Mouse (Mus musculus) frontal cortex, postnatal 36 days (tissue): ENCODE results near the gene Slc25a33.

Source experiments
- DNase-seq, 2 experiments: peaks; one replicate each; pipeline ENCODE4 v3.0.0; 2022; ENCODE audit warnings: low spot score in 2 of 2

Gene Slc25a33

GRCm38 (mm10) chr4:149794966-149795477 lies 20.9 kb upstream of the Slc25a33 start:
- DNase-seq: no peak

- DNase-seq: no peak
Observed at GRCm38 (mm10) chr4:149794010-149794338, 19.9 kb upstream of the Slc25a33 start.

DNA sequence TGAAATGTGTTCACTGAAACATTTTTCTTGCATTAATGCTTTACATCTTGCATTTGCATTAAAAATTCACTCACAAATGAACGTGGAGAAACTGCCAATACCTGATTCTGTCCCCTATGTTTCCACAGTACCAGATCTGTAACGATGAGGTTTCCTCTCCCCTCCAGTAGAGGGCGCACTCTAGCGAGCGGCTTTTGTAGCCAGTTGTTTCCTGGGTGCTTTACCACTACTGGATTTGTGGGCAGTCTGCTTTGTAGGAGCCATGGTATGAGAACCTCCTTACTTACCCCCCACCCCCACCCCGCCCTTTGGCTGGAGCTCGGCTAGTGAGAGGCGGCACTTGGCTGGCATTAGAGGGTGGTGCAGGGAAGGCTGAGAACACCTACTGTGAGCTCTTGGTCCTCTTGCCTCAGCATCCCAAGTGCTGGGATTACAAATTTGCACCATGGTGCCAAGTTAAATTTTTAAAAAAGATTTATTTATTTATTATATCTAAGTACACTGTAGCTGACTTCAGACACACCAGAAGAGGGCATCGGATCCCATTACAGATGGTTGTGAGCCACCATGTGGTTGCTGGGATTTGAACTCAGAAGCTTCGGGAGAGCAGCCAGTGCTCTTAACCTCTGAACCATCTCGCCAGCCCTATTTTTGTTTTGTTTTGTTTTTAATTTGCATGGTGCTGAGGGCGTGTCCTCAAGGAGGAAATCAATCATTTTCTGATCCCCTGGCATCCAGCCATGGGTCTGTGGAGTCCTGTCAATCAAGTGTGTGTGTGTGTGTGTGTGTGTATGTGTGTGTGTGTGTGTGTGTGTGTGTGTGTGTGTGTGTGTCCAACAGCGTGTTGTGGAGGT lies 19.3 kb upstream of the Slc25a33 start:
- no peak for DNase-seq

DNA sequence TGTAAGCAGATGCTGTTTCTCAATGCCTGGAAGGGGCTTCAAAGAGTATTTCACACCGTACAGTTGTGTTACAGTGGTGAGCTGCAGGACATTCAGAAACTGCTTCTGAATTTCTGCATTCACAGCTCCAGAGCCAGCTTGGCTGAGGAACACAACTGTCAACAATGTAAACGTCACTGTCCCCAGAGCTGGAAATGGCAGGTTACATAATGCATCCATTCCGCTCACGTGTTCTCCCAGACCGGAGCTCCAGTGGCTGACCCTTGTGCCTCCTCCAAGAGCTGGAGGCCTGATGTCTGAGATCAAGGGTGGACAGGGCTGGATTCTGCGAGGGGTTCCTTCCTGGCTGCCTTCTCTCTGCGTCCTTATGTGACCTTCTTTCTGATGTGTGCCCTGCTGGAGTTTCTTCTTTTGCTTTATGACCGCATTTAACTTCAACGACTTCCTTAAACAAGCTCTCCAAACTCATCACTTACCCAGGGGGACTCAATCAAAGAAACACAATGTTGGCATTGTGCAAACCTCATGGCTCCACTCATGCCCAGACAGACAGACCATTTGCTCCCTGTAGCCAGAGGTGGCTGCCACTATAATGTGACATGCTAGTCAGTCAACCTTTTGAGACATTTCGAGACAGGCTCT lies 18.2 kb upstream of the Slc25a33 start:
- peak in 1 of 2 experiments; percentile 42 for DNase-seq

DNA sequence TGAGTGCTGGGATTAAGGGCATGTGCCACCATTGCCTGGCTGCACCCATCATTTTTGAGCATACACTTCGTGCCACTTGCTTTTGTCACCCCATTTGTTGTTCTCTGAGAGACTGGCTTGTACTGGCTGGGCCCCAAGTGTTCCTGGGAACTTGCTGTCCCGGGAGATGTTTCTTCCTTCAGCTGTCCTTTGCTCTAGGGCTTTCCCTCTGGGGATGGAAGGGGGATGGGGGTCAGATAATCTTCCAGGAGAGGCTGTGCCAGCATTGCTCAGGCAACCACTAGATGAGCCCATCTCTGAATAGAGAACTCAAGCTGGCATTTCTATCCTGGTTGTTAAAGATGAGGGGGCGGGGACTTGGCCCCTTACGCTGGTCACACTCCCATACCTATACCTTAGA lies 17.4 kb upstream of the Slc25a33 start:
- no peak for DNase-seq

DNA sequence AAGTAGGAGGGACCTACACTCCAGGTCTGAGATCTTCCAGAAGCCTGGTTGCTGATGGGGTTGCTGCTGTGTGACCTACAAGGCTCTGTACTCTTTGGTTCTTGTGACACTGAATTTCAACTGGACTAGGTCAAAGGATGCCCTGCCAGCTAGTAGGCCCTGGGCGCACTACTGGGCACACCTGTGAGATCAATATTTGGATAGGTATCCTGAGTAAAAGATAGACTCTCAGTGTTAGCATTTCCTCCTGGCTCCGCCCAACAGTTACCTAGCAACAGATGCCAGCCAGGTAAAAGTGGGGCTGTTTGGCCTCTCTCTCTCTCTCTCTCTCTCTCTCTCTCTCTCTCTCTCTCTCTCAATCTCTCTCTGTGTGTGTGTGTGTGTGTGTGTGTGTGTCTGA lies 16.9 kb upstream of the Slc25a33 start:
- no peak for DNase-seq

DNA sequence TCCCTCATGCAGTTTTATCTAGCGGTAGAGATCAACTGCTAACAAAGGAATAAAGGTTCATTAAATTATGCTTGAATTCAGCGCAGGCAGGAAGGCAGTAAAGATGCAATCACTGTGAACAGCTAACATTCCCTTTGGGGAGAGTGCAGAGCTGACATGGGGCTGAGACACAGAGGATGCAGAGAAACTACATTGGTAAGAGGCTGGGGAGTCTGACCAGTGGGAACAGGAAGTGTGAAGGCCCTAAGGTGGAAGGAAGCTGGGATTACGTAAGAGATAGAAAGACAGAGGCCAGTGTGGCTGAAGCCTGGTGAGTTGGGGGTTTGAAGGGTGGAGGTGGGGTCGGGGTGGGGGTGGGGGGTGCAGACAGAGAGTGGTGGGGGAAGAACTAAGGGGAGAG lies 16.5 kb upstream of the Slc25a33 start:
- DNase-seq: no peak

DNA sequence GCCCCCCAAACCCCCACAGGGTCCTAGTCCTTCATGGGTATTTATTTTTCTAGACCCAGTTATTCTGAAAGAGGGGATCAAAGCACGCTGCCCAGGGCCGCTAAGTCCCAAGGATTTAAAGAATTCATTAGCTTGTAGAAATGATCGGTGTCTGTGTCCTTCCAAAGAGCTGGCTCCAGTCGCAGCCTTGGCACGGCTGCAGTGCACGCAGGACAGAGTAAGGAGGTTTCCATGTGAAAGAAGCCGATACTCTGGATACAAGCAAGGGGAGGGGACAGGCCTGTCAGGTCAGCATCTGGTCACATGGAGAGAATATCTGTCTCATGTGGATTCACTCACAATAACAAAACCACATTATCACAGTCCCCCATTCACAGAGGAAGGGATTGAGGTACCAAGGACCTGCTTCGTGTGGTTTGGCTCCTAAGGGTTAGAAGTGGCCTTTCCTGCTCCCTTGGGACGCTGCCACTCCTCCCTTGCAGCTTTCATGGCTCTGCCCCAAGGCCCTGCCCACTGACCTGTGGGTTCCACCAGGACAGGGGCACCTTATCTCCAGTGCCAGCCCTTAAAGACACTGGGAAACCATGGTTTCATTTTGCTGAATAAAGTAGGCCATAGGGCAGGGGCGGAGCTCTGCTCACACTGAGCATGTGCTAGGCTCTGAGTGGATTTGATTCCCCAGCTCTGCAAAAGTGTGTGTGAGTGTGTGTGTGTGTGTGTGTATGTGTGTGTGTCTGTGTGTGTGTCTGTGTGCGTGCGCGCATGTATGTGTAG lies 15.5 kb upstream of the Slc25a33 start:
- no peak for DNase-seq

- no peak for DNase-seq
Observed at GRCm38 (mm10) chr4:149784901-149785300, 10.8 kb upstream of the Slc25a33 start.

DNA sequence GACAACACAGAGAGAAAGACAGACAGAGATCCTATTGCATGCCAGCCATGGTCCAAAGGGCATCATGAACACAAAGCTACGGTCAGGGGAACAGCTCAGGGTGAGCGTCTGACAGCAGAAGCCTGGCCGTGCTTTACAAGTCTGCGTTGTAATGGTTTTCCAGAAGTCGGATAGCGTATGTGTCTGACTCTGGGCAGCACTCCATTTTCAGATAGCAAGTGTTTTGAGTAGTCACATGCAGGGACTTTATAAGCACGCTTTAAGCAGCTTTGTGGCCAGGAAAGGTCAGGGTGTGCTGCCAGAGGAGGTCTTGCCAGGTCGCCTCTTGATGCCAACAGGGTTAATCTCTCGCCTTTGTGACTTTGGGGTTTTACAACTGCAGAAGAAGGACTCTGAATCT lies 10.3 kb upstream of the Slc25a33 start:
- no peak for DNase-seq

DNA sequence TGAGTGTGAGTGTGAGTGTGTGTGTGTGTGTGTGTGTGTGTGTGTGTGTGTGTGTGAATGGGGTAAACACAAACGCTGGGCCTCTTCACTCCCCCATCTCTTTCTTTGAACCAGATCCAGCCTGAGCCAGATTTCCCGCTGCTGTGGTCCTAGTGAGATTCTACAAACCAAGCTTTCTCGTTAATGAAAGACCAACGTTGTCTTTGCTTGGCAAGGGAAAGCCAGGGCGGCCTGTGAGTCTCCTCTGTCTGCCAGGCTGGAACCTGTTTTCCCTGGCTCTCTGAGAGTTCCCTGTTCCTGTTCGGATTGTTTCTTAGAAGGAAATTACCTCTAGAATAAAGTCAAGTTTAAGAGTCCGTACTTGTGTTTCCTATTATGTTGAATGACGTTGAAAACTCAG lies 8.9 kb upstream of the Slc25a33 start:
- DNase-seq: no peak

DNA sequence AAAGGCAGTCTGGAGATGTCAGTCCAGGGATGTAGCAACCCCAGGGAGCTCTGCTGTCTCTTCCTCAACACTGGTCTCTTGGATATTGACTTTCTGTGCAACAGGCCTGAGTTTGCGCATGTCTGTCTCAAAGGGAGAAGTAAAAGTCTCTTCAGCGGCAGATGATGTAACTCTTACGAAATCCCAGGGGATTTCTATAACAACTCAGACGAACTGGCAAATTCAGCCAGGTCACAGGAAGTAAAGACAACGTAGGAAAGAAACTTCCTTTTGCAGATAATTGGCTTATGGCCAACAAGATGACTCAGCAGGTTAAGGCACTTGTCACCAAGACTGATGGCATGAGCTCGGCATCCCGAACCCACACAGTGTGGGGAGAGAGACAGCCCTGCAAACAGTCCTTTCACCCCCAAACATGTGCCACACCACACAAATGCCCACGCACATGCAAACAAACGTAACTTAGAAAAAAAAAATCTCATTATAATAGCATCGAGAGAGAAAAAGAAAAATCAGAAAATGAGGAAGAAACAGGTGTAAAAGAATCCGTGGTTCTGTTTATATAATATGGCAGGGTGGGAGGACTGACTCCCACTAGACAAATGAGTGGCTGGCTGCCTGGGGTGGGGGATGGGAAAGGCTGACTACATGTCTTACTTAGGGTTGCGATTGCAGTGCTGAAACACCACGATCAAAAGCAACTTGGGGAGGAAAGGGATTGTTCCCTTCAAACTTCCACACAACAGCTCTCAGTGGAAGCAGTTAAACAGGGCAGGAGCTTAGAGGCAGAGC lies 6.7 kb upstream of the Slc25a33 start:
- DNase-seq: no peak

- no peak for DNase-seq
Observed at GRCm38 (mm10) chr4:149779966-149780365, 5.9 kb upstream of the Slc25a33 start.

GRCm38 (mm10) chr4:149777126-149777525 lies 3.0 kb upstream of the Slc25a33 start:
- no peak for DNase-seq

GRCm38 (mm10) chr4:149775760-149776362 lies 1.8 kb upstream of the Slc25a33 start:
- no peak for DNase-seq

DNA sequence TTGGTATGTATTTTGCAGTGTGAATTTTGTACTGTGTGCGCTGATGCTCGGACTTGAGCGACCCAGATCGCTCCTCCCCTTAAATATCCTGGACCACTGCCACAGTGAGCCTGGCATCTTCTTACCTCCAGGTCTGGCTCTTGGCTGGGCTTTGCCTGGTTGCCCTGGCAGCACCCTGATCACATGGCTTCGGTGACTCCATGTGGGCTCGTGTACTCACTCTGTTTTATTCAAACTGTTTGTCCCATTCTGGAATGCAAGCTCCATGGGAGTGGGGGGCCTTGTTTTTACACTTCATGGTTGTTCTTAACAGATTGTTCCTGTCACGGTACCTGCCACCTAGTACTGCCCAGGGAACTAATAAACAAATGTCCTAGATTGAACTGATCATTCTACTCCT lies 1.3 kb upstream of the Slc25a33 start:
- no peak for DNase-seq

GRCm38 (mm10) chr4:149773408-149774093 lies 526 bp downstream of the Slc25a33 start:
- DNase-seq: peak; percentile 38 to 57

DNA sequence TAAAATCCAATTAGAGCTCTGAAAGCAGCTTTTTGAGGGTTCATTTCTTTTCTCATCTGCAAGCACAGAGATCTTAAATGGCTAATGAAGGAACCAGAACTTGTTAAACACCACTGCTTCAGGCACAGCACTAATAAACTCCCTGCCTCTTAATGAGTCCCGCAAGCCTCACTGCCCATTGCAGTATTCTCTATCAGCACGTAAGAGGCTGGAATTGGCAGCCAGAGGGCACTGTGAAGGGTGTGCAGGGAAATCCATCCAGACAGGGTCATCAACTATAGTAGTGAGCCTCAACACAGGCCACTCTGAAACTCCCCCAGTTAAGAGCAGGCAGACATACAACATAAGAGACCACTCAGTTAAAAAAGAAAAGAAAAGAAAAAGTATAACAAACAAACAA lies 1.7 kb downstream of the Slc25a33 start:
- DNase-seq: no peak

- DNase-seq: no peak
Observed at GRCm38 (mm10) chr4:149765201-149765600, 8.9 kb downstream of the Slc25a33 start.

GRCm38 (mm10) chr4:149763335-149763734 lies 10.7 kb downstream of the Slc25a33 start:
- no peak for DNase-seq

DNA sequence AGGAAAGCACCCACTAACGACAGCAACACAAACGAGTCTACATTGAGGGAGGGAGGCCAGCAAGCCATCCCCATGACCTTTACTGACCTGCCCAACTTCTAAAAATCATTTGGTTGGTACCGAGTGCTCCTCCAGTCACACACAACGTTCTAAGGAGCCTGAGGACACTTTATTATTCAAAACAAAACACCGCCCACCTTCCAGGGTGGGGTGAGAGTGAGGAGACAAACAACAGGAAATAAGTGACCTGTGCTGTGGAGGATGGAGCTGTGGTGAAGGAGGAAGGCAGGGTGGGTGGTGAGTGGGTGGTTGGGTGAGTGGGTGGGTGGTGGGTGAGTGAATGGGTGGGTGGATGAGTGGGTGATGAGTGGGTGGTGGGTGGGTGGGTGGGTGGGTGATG lies 14.6 kb downstream of the Slc25a33 start:
- DNase-seq: no peak
